Mouse (Mus musculus) CH12.LX (cell line): ENCODE data around the gene Fhl3. TPM values are rescaled to one million over a fixed set of nuclear protein-coding genes. Genes with fewer than 3 reads are reported as not detected.

ENCODE experiments used
- DNase-seq: peaks from one replicate; pipeline ENCODE4 v3.0.0-alpha.2; 2013; ENCODE audit errors: extremely low read depth
- H3K27ac ChIP-seq: 2 replicates; pipeline ENCODE4 v1.5.1; 2012; ENCODE audit warnings: low read depth, mild to moderate bottlenecking, control low read depth, moderate library complexity; ENCODE audit not compliant: insufficient read depth
- H3K27me3 ChIP-seq: replicated peaks from 2 replicates; pipeline ENCODE3; 2012; ENCODE audit warnings: inconsistent platforms
- H3K36me3 ChIP-seq, 2 experiments: replicated peaks in 1 of 2; 2 replicates each; pipeline versions ENCODE3 to v1.6.1; 2012; ENCODE audit warnings: inconsistent platforms in 1 of 2, low read length in 1 of 2, mild to moderate bottlenecking in 1 of 2, mixed read lengths in 1 of 2, moderate library complexity in 1 of 2; ENCODE audit not compliant: control insufficient read depth in 1 of 2, insufficient read depth in 1 of 2
- H3K4me1 ChIP-seq, 2 experiments: 2 replicates each; pipeline ENCODE4 v1.6.1; 2012; ENCODE audit warnings: inconsistent platforms in 1 of 2, moderate library complexity in 1 of 2; ENCODE audit not compliant: insufficient read depth in 2 of 2, control insufficient read depth in 1 of 2
- H3K4me2 ChIP-seq: 2 replicates; pipeline ENCODE4 v1.6.1; 2012; ENCODE audit warnings: low read depth, mild to moderate bottlenecking, control low read depth; ENCODE audit not compliant: poor library complexity, insufficient read depth, severe bottlenecking
- H3K4me3 ChIP-seq, 3 experiments: fragments of 150-350 bp in 1 of 3; sonication (generic) in 1 of 3; replicated peaks in 1 of 3; 2 replicates each; pipeline versions ENCODE3 to v1.5.1; 2011 to 2012; ENCODE audit warnings: low read depth in 2 of 3, low read length in 2 of 3, mild to moderate bottlenecking in 2 of 3, moderate library complexity in 2 of 3, control low read depth in 1 of 3, improper control_type of control experiment in 1 of 3, inconsistent platforms in 1 of 3, mixed read lengths in 1 of 3; ENCODE audit not compliant: poor library complexity in 1 of 3
- H3K79me2 ChIP-seq: replicated peaks from 2 replicates; pipeline ENCODE4 v1.6.1; 2012; ENCODE audit warnings: mild to moderate bottlenecking, moderate library complexity; ENCODE audit not compliant: control insufficient read depth, poor library complexity, insufficient read depth, severe bottlenecking; ENCODE audit errors: extremely low read depth
- H3K9ac ChIP-seq: 2 replicates; pipeline ENCODE4 v1.6.1; 2012; ENCODE audit warnings: low read depth, mild to moderate bottlenecking, control low read depth, moderate library complexity; ENCODE audit not compliant: insufficient read depth
- H3K9me3 ChIP-seq: replicated peaks from 2 replicates; pipeline ENCODE3; 2012; ENCODE audit warnings: low read length, inconsistent platforms, mixed read lengths
- CTCF ChIP-seq, 2 experiments: IDR thresholded peaks in 1 of 2; conservative IDR thresholded peaks in 1 of 2; 2 replicates each; pipeline ENCODE4 v1.5.1; 2011 to 2012; ENCODE audit warnings: low read depth in 2 of 2, low read length in 2 of 2, improper control_type of control experiment in 1 of 2, inconsistent platforms in 1 of 2, mild to moderate bottlenecking in 1 of 2, moderate library complexity in 1 of 2
- EP300 ChIP-seq: IDR thresholded peaks from 2 replicates; pipeline ENCODE4 v1.6.1; 2011; ENCODE audit warnings: low read length, improper control_type of control experiment
- ETS1 ChIP-seq: conservative IDR thresholded peaks from 2 replicates; pipeline ENCODE4 v1.6.1; 2012; ENCODE audit warnings: low read depth, mild to moderate bottlenecking, inconsistent platforms, low read length, improper control_type of control experiment, moderate library complexity
- JUN ChIP-seq: IDR thresholded peaks from 2 replicates; pipeline ENCODE4 v1.6.1; 2011; ENCODE audit warnings: low read depth, mild to moderate bottlenecking, low read length, improper control_type of control experiment, moderate library complexity; ENCODE audit not compliant: insufficient read depth
- JUND ChIP-seq: conservative IDR thresholded peaks from 2 replicates; pipeline ENCODE4 v1.6.1; 2011; ENCODE audit warnings: low read depth, low read length, improper control_type of control experiment
- MAFK ChIP-seq: IDR thresholded peaks from 2 replicates; pipeline ENCODE4 v1.6.1; 2011; ENCODE audit warnings: low read length, improper control_type of control experiment; ENCODE audit not compliant: insufficient replicate concordance
- MAX ChIP-seq: IDR thresholded peaks from 2 replicates; pipeline ENCODE4 v1.6.1; 2011; ENCODE audit warnings: low read length, improper control_type of control experiment
- MAZ ChIP-seq: IDR thresholded peaks from 2 replicates; pipeline ENCODE4 v1.6.1; 2012; ENCODE audit warnings: low read depth, mild to moderate bottlenecking, inconsistent platforms, low read length, improper control_type of control experiment, moderate library complexity
- MEF2A ChIP-seq: IDR thresholded peaks from 2 replicates; pipeline ENCODE4 v1.6.1; 2014; ENCODE audit warnings: low read depth, mild to moderate bottlenecking, inconsistent platforms, low read length, improper control_type of control experiment, borderline replicate concordance
- MXI1 ChIP-seq: IDR thresholded peaks from 2 replicates; pipeline ENCODE4 v1.6.1; 2011; ENCODE audit warnings: mild to moderate bottlenecking, low read depth, low read length, improper control_type of control experiment
- MYC ChIP-seq: IDR thresholded peaks from 2 replicates; pipeline ENCODE4 v1.6.1; 2011; ENCODE audit warnings: low read depth, mild to moderate bottlenecking, improper control_type of control experiment, low read length
- NRF1 ChIP-seq: IDR thresholded peaks from 2 replicates; pipeline ENCODE4 v1.6.1; 2014; ENCODE audit warnings: low read depth, mild to moderate bottlenecking, inconsistent platforms, low read length, improper control_type of control experiment, moderate library complexity
- POLR2A ChIP-seq: IDR thresholded peaks from 2 replicates; pipeline ENCODE4 v1.6.1; 2011; ENCODE audit warnings: low read depth, mild to moderate bottlenecking, improper control_type of control experiment, low read length
- RAD21 ChIP-seq: IDR thresholded peaks from 2 replicates; pipeline ENCODE4 v1.6.1; 2011; ENCODE audit warnings: low read depth, mild to moderate bottlenecking, low read length, improper control_type of control experiment, moderate library complexity
- SIN3A ChIP-seq: IDR thresholded peaks from 2 replicates; pipeline ENCODE4 v1.6.1; 2012; ENCODE audit warnings: low read length, improper control_type of control experiment, inconsistent platforms
- SMC3 ChIP-seq: IDR thresholded peaks from 2 replicates; pipeline ENCODE4 v1.6.1; 2011; ENCODE audit warnings: low read depth, low read length, improper control_type of control experiment
- TCF12 ChIP-seq: IDR thresholded peaks from 2 replicates; pipeline ENCODE4 v1.6.1; 2014; ENCODE audit warnings: low read depth, mild to moderate bottlenecking, inconsistent platforms, low read length, improper control_type of control experiment
- ZC3H11A ChIP-seq: IDR thresholded peaks from 2 replicates; pipeline ENCODE4 v1.6.1; 2012; ENCODE audit warnings: low read depth, mild to moderate bottlenecking, inconsistent platforms, low read length, improper control_type of control experiment
- ZMIZ1 ChIP-seq: IDR thresholded peaks from 2 replicates; pipeline ENCODE4 v1.6.1; 2012; ENCODE audit warnings: low read depth, mild to moderate bottlenecking, inconsistent platforms, low read length, improper control_type of control experiment
- ZNF384 ChIP-seq: IDR thresholded peaks from 2 replicates; pipeline ENCODE4 v1.6.1; 2012; ENCODE audit warnings: low read depth, low read length, improper control_type of control experiment, inconsistent platforms
- dilution Hi-C: fragments of 300-500 bp; cut with MboI; formaldehyde crosslinking; loops from 2 replicates; pipeline ENCODE4 v1.14.3; 2020; ENCODE audit warnings: low sequenced_read_pairs; ENCODE audit not compliant: extremely low pct_unique_long_range_greater_than_20kb, extremely low pct_ligation_motif_present
- in situ Hi-C: fragments of 300-500 bp; cut with MboI; formaldehyde crosslinking; loops from 3 replicates; pipeline ENCODE4 v1.14.3; 2019; ENCODE audit warnings: low sequenced_read_pairs, low pct_ligation_motif_present, low pct_unique_long_range_greater_than_20kb, mixed read lengths
- polyA plus RNA-seq: library from polyadenylated mRNA; unstranded; fragments of >175 nt; gene quantifications from 2 replicates; pipeline ENCODE4 v1.2.1, GENCODE M21; 2012; ENCODE audit warnings: low read depth; ENCODE audit not compliant: insufficient read length
- total RNA-seq, 2 experiments: library from RNA; depleted of rRNA; stranded (reverse); fragments of 300-350 nt in 1 of 2; fragments of >200 nt in 1 of 2; gene quantifications; 2 replicates each; pipeline ENCODE4 v1.2.3; 2012 to 2014

Fhl3 gene
- total and polyA plus RNA-seq, 3 experiments, result 4.1 to 20.8 (median 10.8) TPM

DNA sequence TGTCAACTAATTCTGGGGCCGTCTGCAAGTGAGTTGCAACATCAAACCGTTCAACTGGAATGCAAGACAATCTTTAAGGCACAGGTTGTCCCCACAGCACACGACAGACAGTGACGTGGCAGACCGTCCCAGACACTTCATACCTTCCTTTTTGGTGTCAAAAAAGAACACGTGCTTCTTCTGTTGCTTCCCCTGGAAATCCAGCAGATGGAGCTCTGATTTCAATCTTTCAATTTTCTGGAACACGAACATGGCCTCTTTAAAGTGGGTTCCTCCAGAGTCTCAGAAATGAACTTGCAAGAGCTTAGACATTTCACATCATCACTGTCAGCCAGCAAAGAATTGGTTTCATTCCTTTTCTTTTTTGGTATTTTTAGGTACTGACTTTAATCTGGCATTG is 18.2 kb upstream of the Fhl3 start:
- Histone ChIP-seq H3K9ac (no peak overlapping the region), H3K27ac (no peak overlapping the region), H3K79me2 (peaks cover 24% of the 10 kb centered on the region), H3K4me3 (no peak overlapping the region), H3K36me3 (peaks cover 75 to 94% of the 10 kb centered on the region in 2 experiments), H3K9me3 (no peaks in the 10 kb centered on the region), H3K4me1 (peaks cover 0 to 4% of the 10 kb centered on the region in 2 experiments; a peak in 1 of 4 replicates), H3K27me3 (no peaks in the 10 kb centered on the region), H3K4me2 (no peak overlapping the region)
- TF ChIP-seq MXI1, result peak; percentile 54; the same call in 1 of the 2 replicates
- peak; percentile 86 for TF ChIP-seq MYC
- peak; percentile 21 to 70; a peak in 3 of 4 replicates for TF ChIP-seq CTCF (conservative IDR thresholded peaks at IDR 0.05 in 1 of 2, IDR thresholded peaks at IDR 0.05 in 1 of 2; ENCODE audit: low read depth in 2 of 2, low read length in 2 of 2)
- peak; percentile 32 for TF ChIP-seq SMC3
- TF ChIP-seq MAX, result peak; percentile 82
- TF ChIP-seq MEF2A, result no peak
- TF ChIP-seq NRF1, result no peak
- TF ChIP-seq POLR2A, result no peak
- peak; percentile 64 for TF ChIP-seq RAD21
- no peak for TF ChIP-seq ZNF384
- no peak for TF ChIP-seq ETS1
- in situ Hi-C loops, result no loop called here
- no peak for DNase-seq
- dilution Hi-C loops, result no loop called here

- in situ Hi-C loops (no loop called here), dilution Hi-C loops (no loop called here)
- H3K36me3 ChIP-seq, result peaks cover 76 to 96% of the 10 kb centered on the region in 2 experiments
- no peak overlapping the region for H3K4me3 ChIP-seq
- H3K79me2 ChIP-seq, result peaks cover 33% of the 10 kb centered on the region
- H3K27ac ChIP-seq, result no peak overlapping the region
- H3K9ac ChIP-seq, result no peak overlapping the region
- H3K27me3 ChIP-seq, result no peaks in the 10 kb centered on the region
- no peak for DNase-seq
- H3K9me3 ChIP-seq, result no peaks in the 10 kb centered on the region
- H3K4me1 ChIP-seq, result peaks cover 0 to 4% of the 10 kb centered on the region in 2 experiments; a peak in 1 of 4 replicates
- TF ChIP-seq JUND (no peak), TCF12 (no peak), SIN3A (no peak), JUN (no peak), ZMIZ1 (no peak), RAD21 (no peak), POLR2A (no peak), ZC3H11A (no peak), EP300 (no peak), MAZ (no peak), SMC3 (no peak), MAFK (no peak)
- no peak overlapping the region for H3K4me2 ChIP-seq
These were observed 17.0 kb upstream of the Fhl3 start for GRCm38 (mm10) chr4:124683474-124683873.
